Mouse (Mus musculus): ENCODE results near the gene Slc22a16. TPM values are rescaled to one million over a fixed set of nuclear protein-coding genes. Genes with fewer than 3 reads are reported as not detected.
"Not testable (repeated sequence)": the region's sequence is repeated elsewhere in the genome, so short reads cannot be mapped to it uniquely, and the experiment has no call there.

Gene Slc22a16
- polyA plus RNA-seq, 1 experiment from 2014 or later, result not detected

GRCm38 (mm10) chr10:40532586-40532985 is 37.5 kb upstream of the Slc22a16 start:
- 93% methylated on average over 4 of the region's 4 CpGs for WGBS
- H3K36me3 ChIP-seq, result not testable (repeated sequence)

GRCm38 (mm10) chr10:40541351-40541750 is 28.8 kb upstream of the Slc22a16 start:
- Histone ChIP-seq H3K27ac (replicated peaks) (no peak overlapping the region), H3K36me3 (no peaks in the 10 kb centered on the region), H3K9ac (no peak overlapping the region), H3K27me3 (no peaks in the 10 kb centered on the region), H3K9me3 (peaks cover 3% of the 10 kb centered on the region; the same call in 1 of the 2 replicates), H3K4me1 (replicated peaks) (no peaks in the 10 kb centered on the region), H3K4me3 (no peak overlapping the region), H3K4me2 (no peak overlapping the region)
- WGBS, result 78% methylated on average over 6 of the region's 6 CpGs
- no peak for ATAC-seq (ENCODE audit: low read depth)

More at GRCm38 (mm10) chr10:40532586-40532985, 37.5 kb upstream of the Slc22a16 start:
- not testable (repeated sequence) for H3K4me3 ChIP-seq; H3K27ac ChIP-seq (replicated peaks); H3K27me3 ChIP-seq; H3K4me1 ChIP-seq (replicated peaks); H3K9me3 ChIP-seq; H3K4me2 ChIP-seq; H3K9ac ChIP-seq; ATAC-seq (ENCODE audit: low read depth)

- Histone ChIP-seq H3K27ac (replicated peaks) (no peak overlapping the region), H3K27me3 (no peaks in the 10 kb centered on the region), H3K9me3 (peaks cover under 1% of the 10 kb centered on the region; the same call in 1 of the 2 replicates), H3K4me1 (replicated peaks) (no peaks in the 10 kb centered on the region), H3K36me3 (no peaks in the 10 kb centered on the region), H3K4me3 (no peak overlapping the region), H3K4me2 (no peak overlapping the region), H3K9ac (no peak overlapping the region)
- no peak for ATAC-seq (ENCODE audit: low read depth)
- 65% methylated on average over 2 of the region's 2 CpGs for WGBS
Observed at GRCm38 (mm10) chr10:40549317-40549716, 20.8 kb upstream of the Slc22a16 start.

GRCm38 (mm10) chr10:40551801-40552200 is 18.3 kb upstream of the Slc22a16 start:
- H3K4me1 ChIP-seq (replicated peaks), result no peaks in the 10 kb centered on the region
- WGBS, result 70% methylated on average over 2 of the region's 2 CpGs

GRCm38 (mm10) chr10:40565695-40566094 is 4.4 kb upstream of the Slc22a16 start:
- H3K27me3 ChIP-seq; ATAC-seq (ENCODE audit: low read depth); H3K27ac ChIP-seq (replicated peaks); H3K4me1 ChIP-seq (replicated peaks); H3K4me3 ChIP-seq; H3K4me2 ChIP-seq; H3K9me3 ChIP-seq; H3K36me3 ChIP-seq; H3K9ac ChIP-seq: not testable (repeated sequence)
- 95% methylated on average over 6 of the region's 6 CpGs for WGBS

More at GRCm38 (mm10) chr10:40551801-40552200, 18.3 kb upstream of the Slc22a16 start:
- Histone ChIP-seq H3K4me3 (no peak overlapping the region), H3K9ac (no peak overlapping the region), H3K27me3 (no peaks in the 10 kb centered on the region), H3K9me3 (no peaks in the 10 kb centered on the region), H3K27ac (replicated peaks) (no peak overlapping the region), H3K36me3 (no peaks in the 10 kb centered on the region), H3K4me2 (no peak overlapping the region)
- ATAC-seq (ENCODE audit: low read depth), result no peak

GRCm38 (mm10) chr10:40575912-40576634 is 5.9 kb downstream of the Slc22a16 start:
- Histone ChIP-seq H3K4me1 (replicated peaks) (no peaks in the 10 kb centered on the region), H3K9me3 (no peaks in the 10 kb centered on the region), H3K4me2 (no peak overlapping the region), H3K9ac (no peak overlapping the region), H3K4me3 (no peak overlapping the region), H3K27ac (replicated peaks) (no peak overlapping the region), H3K27me3 (no peaks in the 10 kb centered on the region), H3K36me3 (no peaks in the 10 kb centered on the region)
- 88% methylated on average over 7 of the region's 7 CpGs for WGBS
- ATAC-seq (ENCODE audit: low read depth), result no peak

- Histone ChIP-seq H3K4me1 (replicated peaks) (no peaks in the 10 kb centered on the region), H3K4me2 (no peak overlapping the region), H3K27ac (replicated peaks) (no peak overlapping the region), H3K9ac (no peak overlapping the region), H3K9me3 (no peaks in the 10 kb centered on the region), H3K27me3 (no peaks in the 10 kb centered on the region), H3K4me3 (no peak overlapping the region), H3K36me3 (no peaks in the 10 kb centered on the region)
- no peak for ATAC-seq (ENCODE audit: low read depth)
- 82% methylated on average over 8 of the region's 8 CpGs for WGBS
Observed at GRCm38 (mm10) chr10:40583584-40584255, 13.6 kb downstream of the Slc22a16 start.

GRCm38 (mm10) chr10:40592186-40592585 is 22.1 kb downstream of the Slc22a16 start:
- Histone ChIP-seq H3K9ac (no peak overlapping the region), H3K27ac (replicated peaks) (no peak overlapping the region), H3K27me3 (no peaks in the 10 kb centered on the region), H3K4me1 (replicated peaks) (no peaks in the 10 kb centered on the region), H3K4me2 (no peak overlapping the region), H3K9me3 (no peaks in the 10 kb centered on the region), H3K36me3 (no peaks in the 10 kb centered on the region), H3K4me3 (no peak overlapping the region)
- no peak for ATAC-seq (ENCODE audit: low read depth)
- WGBS, result 68% methylated on average over 7 of the region's 7 CpGs

GRCm38 (mm10) chr10:40597177-40597576 is 27.0 kb downstream of the Slc22a16 start:
- ATAC-seq (ENCODE audit: low read depth), result no peak

GRCm38 (mm10) chr10:40604706-40605394 is 34.7 kb downstream of the Slc22a16 start:
- no peak for ATAC-seq (ENCODE audit: low read depth)
- 68% methylated on average over 6 of the region's 6 CpGs for WGBS
- Histone ChIP-seq H3K4me3 (no peak overlapping the region), H3K27ac (replicated peaks) (no peak overlapping the region), H3K9me3 (peaks cover 9% of the 10 kb centered on the region; the same call in 1 of the 2 replicates), H3K9ac (no peak overlapping the region), H3K4me1 (replicated peaks) (no peaks in the 10 kb centered on the region), H3K27me3 (no peaks in the 10 kb centered on the region), H3K36me3 (no peaks in the 10 kb centered on the region), H3K4me2 (no peak overlapping the region)

More at GRCm38 (mm10) chr10:40597177-40597576, 27.0 kb downstream of the Slc22a16 start:
- Histone ChIP-seq H3K4me2 (no peak overlapping the region), H3K9ac (no peak overlapping the region), H3K4me3 (no peak overlapping the region), H3K9me3 (no peaks in the 10 kb centered on the region), H3K4me1 (replicated peaks) (no peaks in the 10 kb centered on the region), H3K27me3 (no peaks in the 10 kb centered on the region), H3K36me3 (no peaks in the 10 kb centered on the region), H3K27ac (replicated peaks) (no peak overlapping the region)
- WGBS, result 95% methylated on average over 3 of the region's 3 CpGs

GRCm38 (mm10) chr10:40617973-40618372 is 47.8 kb downstream of the Slc22a16 start:
- Histone ChIP-seq H3K9me3 (no peaks in the 10 kb centered on the region), H3K4me3 (no peak overlapping the region), H3K9ac (no peak overlapping the region), H3K27me3 (no peaks in the 10 kb centered on the region), H3K27ac (replicated peaks) (no peak overlapping the region), H3K4me1 (replicated peaks) (no peaks in the 10 kb centered on the region), H3K4me2 (no peak overlapping the region), H3K36me3 (no peaks in the 10 kb centered on the region)
- no peak for ATAC-seq (ENCODE audit: low read depth)

- no peaks in the 10 kb centered on the region for H3K36me3 ChIP-seq
- H3K4me3 ChIP-seq, result no peak overlapping the region
- WGBS, result 86% methylated on average over 1 of the region's 1 CpGs
- H3K9me3 ChIP-seq, result no peaks in the 10 kb centered on the region
- no peak overlapping the region for H3K4me2 ChIP-seq
- H3K4me1 ChIP-seq (replicated peaks), result no peaks in the 10 kb centered on the region
- H3K27me3 ChIP-seq, result no peaks in the 10 kb centered on the region
- no peak overlapping the region for H3K9ac ChIP-seq
- no peak overlapping the region for H3K27ac ChIP-seq (replicated peaks)
- ATAC-seq (ENCODE audit: low read depth), result no peak
Observed at GRCm38 (mm10) chr10:40619760-40620159, 49.6 kb downstream of the Slc22a16 start.

Data from neural tube, embryonic 13.5 days (tissue).